Mouse (Mus musculus) limb, embryonic 14.5 days (tissue): ENCODE data around the gene Orm1. TPM values are rescaled to one million over a fixed set of nuclear protein-coding genes. Genes with fewer than 3 reads are reported as not detected.

ENCODE experiments used
- ATAC-seq: fragments of 200-750 bp; cut with Nextera tagmentation; 2 replicates; pipeline ENCODE4 v1.8.0; 2017; ENCODE audit warnings: low read depth, moderate number of reproducible peaks, moderate TSS enrichment; ENCODE audit not compliant: low FRiP score
- DNase-seq: peaks from one replicate; pipeline ENCODE4 v3.0.0-alpha.2; 2015; ENCODE audit warnings: low spot score
- H3K27ac ChIP-seq: fragments of 300-500 bp; sonication (generic); replicated peaks from 2 replicates; pipeline ENCODE4 v1.5.1; 2014; ENCODE audit warnings: low read depth, mild to moderate bottlenecking, low read length, moderate library complexity, mixed read lengths
- H3K27me3 ChIP-seq: fragments of 300-500 bp; sonication (generic); 2 replicates; pipeline ENCODE4 v1.6.1; 2014; ENCODE audit warnings: low read length, mixed read lengths; ENCODE audit not compliant: control insufficient read depth, insufficient read depth
- H3K36me3 ChIP-seq: fragments of 300-500 bp; sonication (generic); 2 replicates; pipeline ENCODE4 v1.6.1; 2014; ENCODE audit warnings: mild to moderate bottlenecking, low read length, moderate library complexity, mixed read lengths; ENCODE audit not compliant: control insufficient read depth, insufficient read depth
- H3K4me1 ChIP-seq: fragments of 300-500 bp; sonication (generic); 2 replicates; pipeline ENCODE4 v1.6.1; 2014; ENCODE audit warnings: antibody characterized with exemption, low read length, mixed read lengths; ENCODE audit not compliant: control insufficient read depth, insufficient read depth
- H3K4me2 ChIP-seq: fragments of 300-500 bp; sonication (generic); replicated peaks from 2 replicates; pipeline ENCODE4 v1.6.1; 2014; ENCODE audit warnings: low read depth, mild to moderate bottlenecking, low read length, moderate library complexity; ENCODE audit not compliant: severe bottlenecking
- H3K4me3 ChIP-seq: fragments of 300-500 bp; sonication (generic); replicated peaks from 2 replicates; pipeline ENCODE4 v1.5.1; 2014; ENCODE audit warnings: low read length
- H3K9ac ChIP-seq: fragments of 300-500 bp; sonication (generic); 2 replicates; pipeline ENCODE4 v1.6.1; 2014; ENCODE audit warnings: mild to moderate bottlenecking, low read depth, low read length, moderate library complexity; ENCODE audit not compliant: severe bottlenecking
- H3K9me3 ChIP-seq: fragments of 300-500 bp; sonication (generic); 2 replicates; pipeline ENCODE4 v1.6.1; 2016; ENCODE audit warnings: low read length; ENCODE audit not compliant: control insufficient read depth
- POLR2A ChIP-seq: fragments of 200-500 bp; IDR thresholded peaks from 2 replicates; pipeline ENCODE4 v1.8.0; 2012; ENCODE audit warnings: inconsistent platforms, mild to moderate bottlenecking, moderate library complexity, borderline replicate concordance; ENCODE audit not compliant: insufficient read depth, insufficient read length; ENCODE audit errors: extremely low read depth
- WGBS: fragments of 180-500 bp; shearing (Covaris S2); extraction: QIAGEN DNeasy Blood & Tissue Kit; methylation state at CpG from one replicate; pipeline ENCODE4 v1.1.7; 2014; 5-methylcytosine and 5-hydroxymethylcytosine counted together
- polyA plus RNA-seq, 2 experiments: library from polyadenylated mRNA; depleted of rRNA in 1 of 2; stranded (reverse) in 1 of 2; unstranded in 1 of 2; fragments of >200 nt; fragmentation: Nextera tagmentation in 1 of 2; extraction: Ambion mirVana in 1 of 2; gene quantifications; 2 replicates each; pipeline versions ENCODE4 v1.2.1 to v1.2.3; 2012 to 2014

Orm1 gene
- polyA plus RNA-seq, 2 experiments = 0.28 to 1.6 TPM

GRCm38 (mm10) chr4:63342491-63342890 lies 1.9 kb upstream of the Orm1 start:
- TF ChIP-seq POLR2A = no peak
- Histone ChIP-seq H3K27me3 (no peaks in the 10 kb centered on the region), H3K36me3 (no peaks in the 10 kb centered on the region), H3K4me3 (no peak overlapping the region), H3K9ac (no peak overlapping the region), H3K4me1 (no peaks in the 10 kb centered on the region), H3K9me3 (no peaks in the 10 kb centered on the region), H3K27ac (no peak overlapping the region), H3K4me2 (no peak overlapping the region)
- WGBS = 75% methylated on average over 4 of the region's 4 CpGs
- ATAC-seq (no peak), DNase-seq (no peak)

- Histone ChIP-seq H3K27ac (no peak overlapping the region), H3K4me1 (no peaks in the 10 kb centered on the region), H3K9ac (no peak overlapping the region), H3K27me3 (no peaks in the 10 kb centered on the region), H3K36me3 (no peaks in the 10 kb centered on the region), H3K9me3 (no peaks in the 10 kb centered on the region), H3K4me3 (no peak overlapping the region), H3K4me2 (no peak overlapping the region)
- 29% methylated on average over 3 of the region's 3 CpGs for WGBS
- DNase-seq = no peak
- no peak for TF ChIP-seq POLR2A
- ATAC-seq = no peak
These were observed 752 bp upstream of the Orm1 start for GRCm38 (mm10) chr4:63343608-63344007.

- Histone ChIP-seq H3K9me3 (no peaks in the 10 kb centered on the region), H3K4me3 (no peak overlapping the region), H3K27ac (no peak overlapping the region), H3K27me3 (no peaks in the 10 kb centered on the region), H3K36me3 (no peaks in the 10 kb centered on the region), H3K4me2 (no peak overlapping the region), H3K9ac (no peak overlapping the region), H3K4me1 (no peaks in the 10 kb centered on the region)
- no peak for ATAC-seq
- no peak for TF ChIP-seq POLR2A
- no peak for DNase-seq
These were observed 901 bp downstream of the Orm1 start for GRCm38 (mm10) chr4:63345261-63345660.

- no peaks in the 10 kb centered on the region for H3K9me3 ChIP-seq
- 81% methylated on average over 4 of the region's 4 CpGs for WGBS
- H3K4me3 ChIP-seq = no peak overlapping the region
- H3K27ac ChIP-seq = no peak overlapping the region
- H3K9ac ChIP-seq = no peak overlapping the region
- ATAC-seq (no peak), DNase-seq (no peak)
- H3K4me2 ChIP-seq = no peak overlapping the region
- no peaks in the 10 kb centered on the region for H3K36me3 ChIP-seq
- H3K27me3 ChIP-seq = no peaks in the 10 kb centered on the region
- peaks cover 3% of the 10 kb centered on the region for H3K4me1 ChIP-seq
- TF ChIP-seq POLR2A = no peak
These were observed 2.3 kb downstream of the Orm1 start for GRCm38 (mm10) chr4:63346659-63347058.

- 78% methylated on average over 6 of the region's 6 CpGs for WGBS
- DNase-seq (no peak), ATAC-seq (no peak)
- Histone ChIP-seq H3K9me3 (no peaks in the 10 kb centered on the region), H3K27ac (no peak overlapping the region), H3K9ac (no peak overlapping the region), H3K27me3 (no peaks in the 10 kb centered on the region), H3K4me2 (no peak overlapping the region), H3K4me3 (no peak overlapping the region), H3K4me1 (peaks cover 3% of the 10 kb centered on the region), H3K36me3 (no peaks in the 10 kb centered on the region)
- TF ChIP-seq POLR2A = no peak
These were observed 4.2 kb downstream of the Orm1 start for GRCm38 (mm10) chr4:63348524-63348923.

- Histone ChIP-seq H3K9ac (no peak within 1 kb of the TSS), H3K4me2 (no peak within 1 kb of the TSS), H3K27me3 (no peaks in the 10 kb centered on the region), H3K27ac (no peak within 1 kb of the TSS), H3K36me3 (no peaks in the 10 kb centered on the region), H3K4me1 (peaks cover 3% of the 10 kb centered on the region), H3K9me3 (no peaks in the 10 kb centered on the region), H3K4me3 (no peak within 1 kb of the TSS)
- 79% methylated on average over 4 of the region's 4 CpGs for WGBS
- DNase-seq (no peak), ATAC-seq (no peak)
- no peak for TF ChIP-seq POLR2A
These were observed 11.7 kb downstream of the Orm1 start, which contains the start of gene Orm3 for GRCm38 (mm10) chr4:63355877-63356665. Gene Orm3, plus strand, starts transcription at chr4:63356162.
